In genomic region chr6:8949665-8950201, GRCm38 (mm10) we compare ENCODE assay signal across 10 mouse cellular contexts. TPM values are rescaled to one million over a fixed set of nuclear protein-coding genes. Genes with fewer than 3 reads are reported as not detected.
DNase-seq lines count a peak whose midpoint lies in the region; ATAC-seq and TF ChIP-seq lines count a peak whose summit lies in the region.
"Had no signal": no experiment of that assay in that cellular context is flagged by ENCODE, and none has a peak within 500 bp of the region (broad histone marks: within the 10 kb centered on the region; RNA-seq: fewer than 3 reads in every experiment).

No protein-coding gene starts in this region.

- ATAC-seq in cerebellum, adult (ENCODE audit: insufficient number of reproducible peaks, low FRiP score, low TSS enrichment): peak; percentile 49
- no peak for ATAC-seq in embryonic facial prominence, embryonic 14.5 days (ENCODE audit: low read depth)
- ATAC-seq in intestine, embryonic 15.5 days: no peak

- no peaks in the 10 kb centered on the region for H3K36me3 ChIP-seq in ES-E14 (ENCODE audit: control insufficient read depth, insufficient read depth, low read length, poor library complexity, severe bottlenecking)
- H3K36me3 ChIP-seq in embryonic facial prominence, embryonic 14.5 days (ENCODE audit: control insufficient read depth, insufficient read depth, low read length): no peaks in the 10 kb centered on the region
- H3K36me3 ChIP-seq in intestine, embryonic 15.5 days: no peaks in the 10 kb centered on the region

- H3K4me3 ChIP-seq in ES-E14 (ENCODE audit: insufficient read depth in 1 of 2, low read depth in 1 of 2, low read length in 2 of 2, poor library complexity in 1 of 2, severe bottlenecking in 1 of 2): peak overlapping the region; percentile 34 to 47; a peak in 3 of 4 replicates
- H3K4me3 ChIP-seq in embryonic facial prominence, embryonic 14.5 days (ENCODE audit: low read depth, low read length): peak overlapping the region; percentile 38
- H3K4me3 ChIP-seq in intestine, embryonic 15.5 days (replicated peaks): peak overlapping the region; percentile 18
- H3K4me3 ChIP-seq: erythroblast, embryonic 14.5 days had no signal

- peaks cover 0 to 4% of the 10 kb centered on the region in 2 experiments; a peak in 1 of 4 replicates for H3K4me1 ChIP-seq in ES-E14 (ENCODE audit: control insufficient read depth in 2 of 2, insufficient read depth in 2 of 2, low read length in 2 of 2, poor library complexity in 1 of 2)
- H3K4me1 ChIP-seq in embryonic facial prominence, embryonic 14.5 days (ENCODE audit: control insufficient read depth, insufficient read depth, low read length): 0 out of 2 replicates have a peak, but pooled peaks cover 4% of the 10 kb centered on the region
- peaks cover 13% of the 10 kb centered on the region for H3K4me1 ChIP-seq in intestine, embryonic 15.5 days (replicated peaks)

- H3K27ac ChIP-seq in ES-E14 (ENCODE audit: insufficient read depth, low read depth, low read length, poor library complexity, severe bottlenecking): no peak overlapping the region
- H3K27ac ChIP-seq in embryonic facial prominence, embryonic 14.5 days (replicated peaks; ENCODE audit: low read depth, low read length): no peak overlapping the region
- no peak overlapping the region for H3K27ac ChIP-seq in intestine, embryonic 15.5 days
- H3K27ac ChIP-seq: macrophage had no signal

- H3K27me3 ChIP-seq in embryonic facial prominence, embryonic 14.5 days (replicated peaks; ENCODE audit: control insufficient read depth, insufficient read depth, low read length): peaks cover 90% of the 10 kb centered on the region
- H3K27me3 ChIP-seq in intestine, embryonic 15.5 days (replicated peaks): peaks cover 68% of the 10 kb centered on the region

- DNase-seq in cerebellum, adult 11 months: no peak
- DNase-seq in ES-E14 (ENCODE audit: low read depth, low spot score): no peak
- DNase-seq in embryonic facial prominence, embryonic 14.5 days (ENCODE audit: low spot score): no peak
- DNase-seq in retina, postnatal 1 day: peak; percentile 51
- no peak for DNase-seq in gastrocnemius, postnatal 10 days
- no peak for DNase-seq in left cerebral cortex, adult 9 months (ENCODE audit: low spot score in 2 of 2)

- peak overlapping the region; percentile 64 for H3K4me2 ChIP-seq in embryonic facial prominence, embryonic 14.5 days (ENCODE audit: low read depth, low read length)
- H3K4me2 ChIP-seq in intestine, embryonic 15.5 days (replicated peaks): peak overlapping the region; percentile 42

- H3K9me3 ChIP-seq in ES-E14 (ENCODE audit: control insufficient read depth, insufficient read depth, low read depth, low read length): no peaks in the 10 kb centered on the region
- H3K9me3 ChIP-seq in embryonic facial prominence, embryonic 14.5 days (ENCODE audit: control insufficient read depth, low read length): no peaks in the 10 kb centered on the region
- no peaks in the 10 kb centered on the region for H3K9me3 ChIP-seq in intestine, embryonic 15.5 days

- no peak overlapping the region for H3K9ac ChIP-seq in ES-E14 (ENCODE audit: insufficient read depth, low read depth, low read length, poor library complexity, severe bottlenecking)
- no peak overlapping the region for H3K9ac ChIP-seq in embryonic facial prominence, embryonic 14.5 days (ENCODE audit: low read depth, low read length)
- no peak overlapping the region for H3K9ac ChIP-seq in intestine, embryonic 15.5 days

- in situ Hi-C loops in ES-E14 (cut with MboI; ENCODE audit: low sequenced_read_pairs in 2 of 2, unreplicated experiment in 2 of 2): loop anchor here in 1 of 2 experiments (25.0 kb wide), 1 partner anchor 288 kb away; no protein-coding TSS in a partner anchor

- WGBS in embryonic facial prominence, embryonic 14.5 days: 2% methylated on average over 30 of the region's 31 CpGs
- 2% methylated on average over 31 of the region's 31 CpGs for WGBS in intestine, embryonic 15.5 days

TF ChIP-seq in ES-E14, 5 proteins besides CTCF, POLR2A, EP300 and RAD21:
- TF ChIP-seq ZC3H11A (IDR thresholded peaks at IDR 0.05; ENCODE audit: borderline replicate concordance, low read depth, low read length) (no peak), HCFC1 (IDR thresholded peaks at IDR 0.05; ENCODE audit: borderline replicate concordance, insufficient read depth, low read length) (no peak), ZNF384 (IDR thresholded peaks at IDR 0.05; ENCODE audit: low read depth, low read length) (no peak), CHD2 (IDR thresholded peaks at IDR 0.05; ENCODE audit: low read depth, low read length) (no peak), MAFK (IDR thresholded peaks at IDR 0.05; ENCODE audit: insufficient read depth, low read depth, low read length) (no peak)

RNA-seq across cellular contexts. Expression of gene Nxph1, which starts 1.5 kb away (rescaled TPM):
- not detected in 2 replicates for total RNA-seq in ES-E14 (2012; rRNA removed)
- 3.1 TPM in 2 replicates for polyA plus RNA-seq in embryonic facial prominence, embryonic 14.5 days (2014; fragmentation: Nextera tagmentation; extraction: Ambion mirVana)
- polyA plus RNA-seq in intestine, embryonic 15.5 days (2015; fragmentation: Nextera tagmentation; extraction: Ambion mirVana): 0.32 and 0.33 TPM in 2 replicates
- total RNA-seq in gastrocnemius, postnatal 10 days (2021): under 1 TPM in 1 of 2 experiments, not detected in 1; 0.09 TPM
- polyA plus RNA-seq: erythroblast, embryonic 14.5 days; macrophage had no signal
